Mouse (Mus musculus) Muller cell, postnatal 12 days (primary cell): ENCODE data around the gene Fnip1.
A peak's percentile ranks its signal among the peaks of the same experiment; 100 is the strongest.

Experiments used
- DNase-seq: peaks from one replicate; pipeline ENCODE4 v3.0.0-alpha.2; 2015; ENCODE audit errors: inconsistent ontology term

Gene Fnip1

DNA sequence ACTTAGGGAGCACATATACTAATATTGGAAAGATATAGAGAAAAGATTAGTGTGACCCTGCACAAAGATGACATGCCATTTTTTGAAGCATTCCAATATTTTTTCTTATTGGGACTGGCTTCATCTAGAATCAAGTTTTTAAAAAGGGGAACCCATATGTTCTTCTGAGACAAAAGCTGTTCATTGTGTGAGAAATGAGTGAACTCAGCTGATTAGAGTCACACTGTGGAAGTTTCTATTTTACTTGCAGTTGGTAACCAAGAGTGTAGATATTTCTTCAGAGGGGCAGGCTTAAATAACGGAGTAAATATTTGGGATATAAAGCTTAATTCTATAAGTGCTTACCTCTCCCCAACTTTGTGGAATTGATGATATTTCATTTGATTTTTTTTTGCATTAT lies 20.2 kb downstream of the Fnip1 start:
- DNase-seq = no peak

DNA sequence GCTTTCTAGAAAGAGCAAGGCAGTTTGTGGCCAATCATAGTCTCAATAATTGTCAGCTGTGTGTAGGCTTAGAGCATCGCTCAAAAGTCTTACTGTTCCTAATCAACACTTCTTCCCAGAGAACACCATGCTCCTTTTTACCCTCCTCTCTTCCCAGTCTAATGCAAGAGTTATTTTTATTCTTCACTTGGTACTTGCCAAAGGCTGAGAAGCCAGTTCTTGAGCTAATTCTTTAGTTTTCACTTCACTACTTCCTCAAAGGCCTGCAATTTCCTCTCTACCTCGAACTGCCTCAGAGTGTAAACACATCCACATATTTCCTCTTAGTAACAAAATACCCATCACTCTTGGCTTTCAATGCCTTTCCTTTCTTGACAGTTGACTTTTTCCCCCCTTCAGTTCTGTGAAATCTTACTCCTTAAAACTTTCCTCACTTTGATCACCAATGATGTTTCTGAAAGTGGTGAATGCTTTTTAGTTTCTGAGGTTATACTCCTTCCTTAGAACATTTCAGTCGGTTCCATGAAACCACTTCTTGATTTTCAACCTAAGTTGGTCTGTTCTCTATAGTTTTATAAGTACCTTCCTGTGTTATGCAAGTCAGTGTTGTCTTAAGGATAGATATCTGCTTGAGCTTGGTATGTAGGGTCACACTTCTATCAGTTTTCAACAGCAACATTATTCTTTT lies 26.7 kb downstream of the Fnip1 start:
- no peak for DNase-seq

GRCm38 (mm10) chr11:54472231-54472630 lies 34.2 kb downstream of the Fnip1 start:
- DNase-seq = no peak

DNA sequence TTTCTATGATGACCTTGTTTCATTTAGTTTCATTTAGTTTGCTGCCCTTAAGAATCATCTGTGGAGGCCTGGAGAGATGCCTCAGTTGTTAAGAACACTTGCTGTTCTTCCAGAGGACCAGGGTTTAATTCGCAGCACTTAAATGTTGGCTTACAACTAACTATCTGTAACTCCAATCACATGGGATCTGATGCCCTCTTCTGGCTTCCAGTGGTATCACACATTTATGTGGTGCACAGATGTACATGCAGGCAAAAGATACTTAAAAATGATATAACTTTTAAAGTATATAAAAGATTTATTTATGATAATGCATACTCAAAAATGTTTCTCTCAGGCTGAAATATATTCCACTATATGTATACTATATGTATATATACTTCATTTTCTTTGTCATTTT lies 40.4 kb downstream of the Fnip1 start:
- DNase-seq = peak; percentile 17

DNA sequence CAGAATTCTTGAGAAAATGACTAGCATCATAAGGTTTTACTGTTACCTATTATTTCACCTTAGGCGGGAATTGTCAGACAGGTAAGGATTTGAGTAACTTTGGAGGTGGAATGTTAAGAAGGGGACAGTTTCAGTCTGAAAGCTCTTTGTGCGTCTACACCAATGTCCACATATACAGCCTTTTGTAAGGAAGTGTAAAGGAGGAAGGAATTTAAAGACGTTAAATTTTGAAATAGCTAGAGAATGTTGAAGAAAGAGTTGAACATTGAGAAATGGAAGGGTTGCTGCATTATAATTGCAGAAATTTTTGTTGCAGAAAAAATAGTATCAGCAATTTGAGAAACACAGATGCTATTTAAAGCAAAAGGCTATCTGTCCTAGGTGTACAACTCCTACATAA lies 48.0 kb downstream of the Fnip1 start:
- no peak for DNase-seq

GRCm38 (mm10) chr11:54491946-54492558 lies 54.1 kb downstream of the Fnip1 start:
- peak; percentile 13 for DNase-seq

- peak; percentile 9 for DNase-seq
Observed at GRCm38 (mm10) chr11:54492559-54492958, 54.6 kb downstream of the Fnip1 start.

DNA sequence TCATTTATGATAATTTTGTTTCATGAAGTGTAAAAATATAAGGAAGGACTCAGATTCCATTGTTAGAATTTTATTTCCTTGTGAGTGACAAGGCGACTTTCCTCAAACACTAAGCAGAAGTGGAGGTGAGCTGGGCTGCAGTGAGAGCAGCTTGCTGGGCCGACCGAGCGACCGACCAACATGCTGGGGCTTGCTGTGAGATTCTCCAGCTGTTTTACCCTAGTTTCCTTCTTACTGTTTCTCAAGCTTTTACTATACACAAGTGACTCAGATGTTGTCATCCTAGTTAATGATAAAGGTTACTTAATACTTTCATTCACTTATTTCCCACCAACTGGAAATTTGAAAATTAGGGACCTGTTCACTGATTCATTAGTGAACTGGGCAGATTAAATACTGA lies 61.8 kb downstream of the Fnip1 start:
- DNase-seq = no peak

GRCm38 (mm10) chr11:54502546-54503245 lies 64.7 kb downstream of the Fnip1 start:
- DNase-seq = no peak

GRCm38 (mm10) chr11:54513584-54513983 lies 75.6 kb downstream of the Fnip1 start:
- no peak for DNase-seq

- no peak for DNase-seq
Observed at GRCm38 (mm10) chr11:54521927-54522528, 84.0 kb downstream of the Fnip1 start.

GRCm38 (mm10) chr11:54522529-54523430 lies 84.8 kb downstream of the Fnip1 start, which contains the start of gene Rapgef6:
Gene Rapgef6 (plus strand): TSS chr11:54522847.
- peak; percentile 99 for DNase-seq

DNA sequence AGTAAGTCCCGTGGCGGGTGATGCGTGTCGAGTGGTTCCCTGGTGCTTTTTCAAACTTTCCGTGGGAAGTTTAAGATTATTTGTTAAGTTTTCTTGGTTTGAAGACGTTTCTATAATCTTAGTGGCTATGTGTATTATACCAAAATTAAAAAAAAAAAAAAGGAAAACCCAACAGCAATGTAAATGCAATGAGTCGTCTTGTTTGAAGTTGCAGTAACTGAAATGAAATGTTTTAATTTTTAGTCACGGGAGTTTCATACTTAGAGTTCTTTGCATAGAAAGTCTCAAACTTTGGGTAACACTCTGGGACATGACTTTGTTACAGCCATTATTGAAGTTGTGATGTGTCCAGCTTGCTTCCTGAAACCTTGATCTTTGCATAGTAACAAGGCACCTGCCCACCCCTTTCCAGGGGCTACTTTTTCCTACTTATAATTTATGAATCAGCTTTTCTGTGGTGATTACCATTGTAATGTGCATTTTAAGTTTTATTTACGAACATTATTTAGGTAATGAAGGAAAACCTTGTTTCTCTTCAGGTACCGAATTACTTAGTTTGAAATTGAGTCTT lies 85.5 kb downstream of the Fnip1 start:
- peak; percentile 20 for DNase-seq

GRCm38 (mm10) chr11:54528002-54528401 lies 90.0 kb downstream of the Fnip1 start:
- no peak for DNase-seq

GRCm38 (mm10) chr11:54530391-54530790 lies 92.4 kb downstream of the Fnip1 start:
- peak; percentile 71 for DNase-seq

DNA sequence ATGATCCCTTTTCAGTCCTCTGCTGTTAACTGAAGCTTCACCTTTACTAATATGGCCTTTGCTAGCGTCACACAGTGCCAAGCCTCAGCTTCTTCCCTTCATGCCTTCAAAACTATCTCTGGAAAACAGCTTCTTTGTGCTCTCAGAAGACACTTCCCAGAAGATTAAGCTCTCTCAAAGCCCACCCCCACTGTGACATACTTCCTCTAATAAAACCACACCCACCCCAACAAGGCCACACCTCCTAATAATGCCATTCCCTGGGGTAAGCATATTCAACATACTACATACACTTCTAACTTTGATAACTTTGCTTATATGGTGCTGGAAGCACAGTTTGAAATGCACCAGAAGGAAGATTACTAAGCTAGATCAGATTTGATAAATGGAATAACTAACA lies 92.9 kb downstream of the Fnip1 start:
- DNase-seq = no peak

DNA sequence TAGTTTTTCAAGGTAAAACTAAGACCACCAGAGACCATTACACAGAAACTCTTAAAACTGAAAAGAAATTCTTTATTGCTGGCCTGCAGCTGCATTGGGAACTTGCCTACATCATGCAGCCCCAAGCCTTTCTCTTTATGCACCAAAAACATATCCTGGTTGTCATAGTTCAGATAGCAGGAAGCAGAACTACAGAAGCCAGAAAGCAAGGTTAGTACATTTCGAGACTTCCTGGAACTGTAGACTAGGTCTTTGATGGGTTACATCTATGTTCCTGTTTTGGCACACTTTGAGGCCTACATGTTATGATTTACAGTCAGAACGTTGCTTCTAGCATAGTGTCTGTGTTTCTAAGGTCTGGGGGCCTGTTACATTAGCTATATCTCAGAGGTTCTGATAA lies 95.8 kb downstream of the Fnip1 start:
- DNase-seq = no peak

DNA sequence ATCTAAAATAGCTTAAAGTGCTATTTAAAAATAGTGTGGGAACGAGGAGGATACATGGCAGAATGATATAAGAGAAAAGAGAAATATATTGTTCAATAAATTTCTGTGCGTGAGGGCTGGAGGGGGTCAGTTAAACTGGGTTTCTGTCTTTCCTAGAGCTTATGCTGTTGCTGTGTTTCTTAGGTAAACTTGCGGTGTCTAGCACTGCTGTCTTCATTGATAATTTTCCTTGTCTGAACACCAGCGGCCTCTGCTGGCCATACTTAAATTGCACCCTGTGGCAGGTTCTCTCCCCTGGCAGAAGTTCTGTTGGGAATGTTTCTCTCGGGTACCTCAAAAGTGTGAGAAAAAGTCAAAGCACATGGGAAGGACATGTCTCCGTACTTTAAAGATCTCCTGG lies 96.9 kb downstream of the Fnip1 start:
- DNase-seq = peak; percentile 24

- no peak for DNase-seq
Observed at GRCm38 (mm10) chr11:54539031-54539430, 101.0 kb downstream of the Fnip1 start.

GRCm38 (mm10) chr11:54539486-54539885 lies 101.5 kb downstream of the Fnip1 start:
- no peak for DNase-seq

DNA sequence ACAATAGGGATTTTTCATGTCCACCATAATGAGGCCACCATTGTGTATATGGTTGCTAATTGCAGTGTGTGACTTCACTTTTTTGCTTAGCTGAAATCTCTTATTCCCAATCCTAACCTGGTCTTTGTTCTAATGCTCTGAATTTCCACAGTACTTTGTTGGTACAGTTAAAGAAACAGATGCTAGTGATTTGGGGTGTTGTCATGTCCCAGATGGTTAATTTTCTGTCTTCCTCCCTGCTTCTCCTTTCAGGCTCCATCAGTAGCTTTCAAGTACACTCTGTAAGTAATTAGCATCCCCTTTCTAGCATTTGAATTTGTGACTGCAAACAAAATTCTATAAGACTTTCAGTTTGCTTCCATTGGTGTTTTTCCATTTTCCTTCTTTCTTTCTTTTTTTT lies 102.3 kb downstream of the Fnip1 start:
- no peak for DNase-seq
